Mouse (Mus musculus) embryonic fibroblast, embryonic 13.5 days (primary cell): ENCODE data around the gene Ptprt.

ENCODE experiments used
- CTCF ChIP-seq: IDR thresholded peaks from 2 replicates; pipeline ENCODE4 v1.5.1; 2011; ENCODE audit warnings: mild to moderate bottlenecking, control low read depth, low read length, moderate library complexity, borderline replicate concordance; ENCODE audit not compliant: insufficient read depth
- POLR2A ChIP-seq: IDR thresholded peaks from 2 replicates; pipeline ENCODE4 v1.6.1; 2011; ENCODE audit warnings: low read depth, mild to moderate bottlenecking, control low read depth, low read length, moderate library complexity

- TF ChIP-seq POLR2A = no peak
- no peak for TF ChIP-seq CTCF
Observed at GRCm38 (mm10) chr2:162662431-162662970, 1.6 kb upstream of the Ptprt start.
